Mouse (Mus musculus): ENCODE results near the gene Slc27a1.

- TF ChIP-seq POLR2A (IDR thresholded peaks at IDR 0.05; ENCODE audit: borderline replicate concordance, low read depth, low read length) (no peak), CTCF (IDR thresholded peaks at IDR 0.05; ENCODE audit: low read depth, low read length) (no peak)
Measured at GRCm38 (mm10) chr8:71626753-71627152, 58.1 kb downstream of the Slc27a1 start.

Data from bone marrow macrophage, adult 2 months (primary cell).